Mouse (Mus musculus) CH12.LX (cell line): ENCODE measurements around the gene Jph2. TPM values are rescaled to one million over a fixed set of nuclear protein-coding genes. Genes with fewer than 3 reads are reported as not detected.

Experiments used
- DNase-seq: peaks from one replicate; pipeline ENCODE4 v3.0.0-alpha.2; 2013; ENCODE audit errors: extremely low read depth
- H3K27ac ChIP-seq: 2 replicates; pipeline ENCODE4 v1.5.1; 2012; ENCODE audit warnings: low read depth, mild to moderate bottlenecking, control low read depth, moderate library complexity; ENCODE audit not compliant: insufficient read depth
- H3K27me3 ChIP-seq: replicated peaks from 2 replicates; pipeline ENCODE3; 2012; ENCODE audit warnings: inconsistent platforms
- H3K36me3 ChIP-seq, 2 experiments: replicated peaks in 1 of 2; 2 replicates each; pipeline versions ENCODE3 to v1.6.1; 2012; ENCODE audit warnings: inconsistent platforms in 1 of 2, low read length in 1 of 2, mild to moderate bottlenecking in 1 of 2, mixed read lengths in 1 of 2, moderate library complexity in 1 of 2; ENCODE audit not compliant: control insufficient read depth in 1 of 2, insufficient read depth in 1 of 2
- H3K4me1 ChIP-seq, 2 experiments: 2 replicates each; pipeline ENCODE4 v1.6.1; 2012; ENCODE audit warnings: inconsistent platforms in 1 of 2, moderate library complexity in 1 of 2; ENCODE audit not compliant: insufficient read depth in 2 of 2, control insufficient read depth in 1 of 2
- H3K4me2 ChIP-seq: 2 replicates; pipeline ENCODE4 v1.6.1; 2012; ENCODE audit warnings: low read depth, mild to moderate bottlenecking, control low read depth; ENCODE audit not compliant: poor library complexity, insufficient read depth, severe bottlenecking
- H3K4me3 ChIP-seq, 3 experiments: fragments of 150-350 bp in 1 of 3; sonication (generic) in 1 of 3; replicated peaks in 1 of 3; 2 replicates each; pipeline versions ENCODE3 to v1.5.1; 2011 to 2012; ENCODE audit warnings: low read depth in 2 of 3, low read length in 2 of 3, mild to moderate bottlenecking in 2 of 3, moderate library complexity in 2 of 3, control low read depth in 1 of 3, improper control_type of control experiment in 1 of 3, inconsistent platforms in 1 of 3, mixed read lengths in 1 of 3; ENCODE audit not compliant: poor library complexity in 1 of 3
- H3K79me2 ChIP-seq: replicated peaks from 2 replicates; pipeline ENCODE4 v1.6.1; 2012; ENCODE audit warnings: mild to moderate bottlenecking, moderate library complexity; ENCODE audit not compliant: control insufficient read depth, poor library complexity, insufficient read depth, severe bottlenecking; ENCODE audit errors: extremely low read depth
- H3K9ac ChIP-seq: 2 replicates; pipeline ENCODE4 v1.6.1; 2012; ENCODE audit warnings: low read depth, mild to moderate bottlenecking, control low read depth, moderate library complexity; ENCODE audit not compliant: insufficient read depth
- H3K9me3 ChIP-seq: replicated peaks from 2 replicates; pipeline ENCODE3; 2012; ENCODE audit warnings: low read length, inconsistent platforms, mixed read lengths
- EP300 ChIP-seq: IDR thresholded peaks from 2 replicates; pipeline ENCODE4 v1.6.1; 2011; ENCODE audit warnings: low read length, improper control_type of control experiment
- IRF4 ChIP-seq: IDR thresholded peaks from 2 replicates; pipeline ENCODE4 v1.6.1; 2014; ENCODE audit warnings: low read depth, mild to moderate bottlenecking, inconsistent platforms, low read length, improper control_type of control experiment
- JUN ChIP-seq: IDR thresholded peaks from 2 replicates; pipeline ENCODE4 v1.6.1; 2011; ENCODE audit warnings: low read depth, mild to moderate bottlenecking, low read length, improper control_type of control experiment, moderate library complexity; ENCODE audit not compliant: insufficient read depth
- MAFK ChIP-seq: IDR thresholded peaks from 2 replicates; pipeline ENCODE4 v1.6.1; 2011; ENCODE audit warnings: low read length, improper control_type of control experiment; ENCODE audit not compliant: insufficient replicate concordance
- POLR2A ChIP-seq: IDR thresholded peaks from 2 replicates; pipeline ENCODE4 v1.6.1; 2011; ENCODE audit warnings: low read depth, mild to moderate bottlenecking, improper control_type of control experiment, low read length
- POLR2AphosphoS2 ChIP-seq: IDR thresholded peaks from 2 replicates; pipeline ENCODE4 v1.6.1; 2011; ENCODE audit warnings: low read depth, low read length, improper control_type of control experiment
- RAD21 ChIP-seq: IDR thresholded peaks from 2 replicates; pipeline ENCODE4 v1.6.1; 2011; ENCODE audit warnings: low read depth, mild to moderate bottlenecking, low read length, improper control_type of control experiment, moderate library complexity
- RCOR1 ChIP-seq: conservative IDR thresholded peaks from 2 replicates; pipeline ENCODE4 v1.6.1; 2012; ENCODE audit warnings: low read depth, mild to moderate bottlenecking, inconsistent platforms, low read length, improper control_type of control experiment
- SIN3A ChIP-seq: IDR thresholded peaks from 2 replicates; pipeline ENCODE4 v1.6.1; 2012; ENCODE audit warnings: low read length, improper control_type of control experiment, inconsistent platforms
- TCF12 ChIP-seq: IDR thresholded peaks from 2 replicates; pipeline ENCODE4 v1.6.1; 2014; ENCODE audit warnings: low read depth, mild to moderate bottlenecking, inconsistent platforms, low read length, improper control_type of control experiment
- UBTF ChIP-seq: IDR thresholded peaks from 2 replicates; pipeline ENCODE4 v1.6.1; 2012; ENCODE audit warnings: low read depth, mild to moderate bottlenecking, inconsistent platforms, low read length, improper control_type of control experiment, moderate library complexity
- ZC3H11A ChIP-seq: IDR thresholded peaks from 2 replicates; pipeline ENCODE4 v1.6.1; 2012; ENCODE audit warnings: low read depth, mild to moderate bottlenecking, inconsistent platforms, low read length, improper control_type of control experiment
- dilution Hi-C: fragments of 300-500 bp; cut with MboI; formaldehyde crosslinking; loops from 2 replicates; pipeline ENCODE4 v1.14.3; 2020; ENCODE audit warnings: low sequenced_read_pairs; ENCODE audit not compliant: extremely low pct_unique_long_range_greater_than_20kb, extremely low pct_ligation_motif_present
- in situ Hi-C: fragments of 300-500 bp; cut with MboI; formaldehyde crosslinking; loops from 3 replicates; pipeline ENCODE4 v1.14.3; 2019; ENCODE audit warnings: low sequenced_read_pairs, low pct_ligation_motif_present, low pct_unique_long_range_greater_than_20kb, mixed read lengths
- polyA plus RNA-seq: library from polyadenylated mRNA; unstranded; fragments of >175 nt; gene quantifications from 2 replicates; pipeline ENCODE4 v1.2.1, GENCODE M21; 2012; ENCODE audit warnings: low read depth; ENCODE audit not compliant: insufficient read length
- total RNA-seq, 2 experiments: library from RNA; depleted of rRNA; stranded (reverse); fragments of 300-350 nt in 1 of 2; fragments of >200 nt in 1 of 2; gene quantifications; 2 replicates each; pipeline ENCODE4 v1.2.3; 2012 to 2014

Gene Jph2
- total and polyA plus RNA-seq, 3 experiments: not detected

GRCm38 (mm10) chr2:163397071-163397470 is 722 bp downstream of the Jph2 start:
- no peaks in the 10 kb centered on the region for H3K4me1 ChIP-seq
- in situ Hi-C loops: no loop called here
- peaks cover 58% of the 10 kb centered on the region for H3K27me3 ChIP-seq
- H3K27ac ChIP-seq: no peak overlapping the region
- no peaks in the 10 kb centered on the region for H3K79me2 ChIP-seq
- H3K4me3 ChIP-seq: no peak overlapping the region
- H3K9ac ChIP-seq: no peak overlapping the region
- H3K36me3 ChIP-seq: no peaks in the 10 kb centered on the region
- no peaks in the 10 kb centered on the region for H3K9me3 ChIP-seq
- TF ChIP-seq ZC3H11A: no peak
- no peak for TF ChIP-seq POLR2A
- TF ChIP-seq RCOR1: no peak
- no peak for TF ChIP-seq SIN3A
- no peak for TF ChIP-seq RAD21
- TF ChIP-seq MAFK: no peak
- no peak for TF ChIP-seq EP300
- TF ChIP-seq POLR2AphosphoS2: no peak
- TF ChIP-seq IRF4: no peak
- TF ChIP-seq, all 38 proteins: peak for 0
- no peak overlapping the region for H3K4me2 ChIP-seq
- DNase-seq: no peak
- dilution Hi-C loops: no loop called here

DNA sequence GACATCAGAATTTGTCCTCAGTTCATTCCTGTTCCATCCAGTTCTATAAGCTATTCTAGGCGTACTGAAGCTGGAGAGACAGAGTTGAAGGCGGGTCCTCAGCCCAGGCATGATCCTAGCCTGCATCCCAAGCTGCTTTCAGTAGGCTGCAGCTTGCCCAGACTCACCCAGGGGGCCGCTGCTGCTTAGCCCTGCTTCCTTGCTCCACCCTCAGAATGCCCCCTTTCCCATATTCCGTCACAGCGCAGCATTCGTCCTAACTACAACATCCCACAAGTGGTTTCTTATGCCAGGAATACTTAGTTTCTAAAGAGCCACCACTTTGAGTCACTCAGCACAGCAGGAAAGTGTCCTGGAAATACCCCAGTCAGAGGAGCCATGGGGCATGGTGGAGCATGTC is 2.8 kb downstream of the Jph2 start:
- Histone ChIP-seq H3K27me3 (peaks cover 73% of the 10 kb centered on the region), H3K4me3 (no peak overlapping the region), H3K9ac (no peak overlapping the region), H3K4me2 (no peak overlapping the region), H3K79me2 (no peaks in the 10 kb centered on the region)
- dilution Hi-C loops: no loop called here
- DNase-seq: no peak
- TF ChIP-seq UBTF: no peak
- no peak for TF ChIP-seq JUN
- TF ChIP-seq, all 38 proteins: peak for 0
- Histone ChIP-seq H3K36me3 (no peaks in the 10 kb centered on the region), H3K9me3 (no peaks in the 10 kb centered on the region), H3K27ac (no peak overlapping the region), H3K4me1 (no peaks in the 10 kb centered on the region)
- in situ Hi-C loops: loop anchor here (5.0 kb wide), 1 partner anchor 53 kb away; no protein-coding TSS in a partner anchor

GRCm38 (mm10) chr2:163393976-163394375 is 3.8 kb downstream of the Jph2 start:
- no peak overlapping the region for H3K9ac ChIP-seq
- no peak for TF ChIP-seq TCF12
- no peak for TF ChIP-seq RAD21
- no peak overlapping the region for H3K4me2 ChIP-seq
- H3K4me1 ChIP-seq: no peaks in the 10 kb centered on the region
- in situ Hi-C loops (loop anchor here (5.0 kb wide), 1 partner anchor 52 kb away; no protein-coding TSS in a partner anchor), dilution Hi-C loops (no loop called here)
- H3K9me3 ChIP-seq: no peaks in the 10 kb centered on the region
- no peak overlapping the region for H3K4me3 ChIP-seq
- H3K27me3 ChIP-seq: peaks cover 73% of the 10 kb centered on the region
- no peaks in the 10 kb centered on the region for H3K36me3 ChIP-seq
- H3K27ac ChIP-seq: no peak overlapping the region
- no peaks in the 10 kb centered on the region for H3K79me2 ChIP-seq
- DNase-seq: no peak
